Mouse (Mus musculus) B cell, adult 2 months (primary cell): ENCODE measurements around the gene Hnf1a.

Experiments used
- DNase-seq, 2 experiments: peaks; one replicate each; pipeline ENCODE4 v3.0.0; 2022

The Hnf1a gene

GRCm38 (mm10) chr5:114978888-114979249, 8.0 kb upstream of the Hnf1a start:
- DNase-seq, result peak in 1 of 2 experiments; percentile 46

- no peak for DNase-seq
These were observed 7.6 kb upstream of the Hnf1a start for GRCm38 (mm10) chr5:114978473-114978872.

GRCm38 (mm10) chr5:114976935-114977334, 6.0 kb upstream of the Hnf1a start:
- no peak for DNase-seq

- no peak for DNase-seq
These were observed 2.2 kb upstream of the Hnf1a start for GRCm38 (mm10) chr5:114973131-114973530.

- DNase-seq, result no peak
These were observed 1.3 kb upstream of the Hnf1a start for GRCm38 (mm10) chr5:114972201-114972600.

GRCm38 (mm10) chr5:114969609-114970215, 1.2 kb downstream of the Hnf1a start:
- DNase-seq, result no peak

GRCm38 (mm10) chr5:114969064-114969463, 1.8 kb downstream of the Hnf1a start:
- no peak for DNase-seq

- DNase-seq, result no peak
These were observed 2.2 kb downstream of the Hnf1a start for GRCm38 (mm10) chr5:114968651-114969050.

- peak; percentile 41 to 49 for DNase-seq
These were observed 3.2 kb downstream of the Hnf1a start for GRCm38 (mm10) chr5:114967523-114968268.

- no peak for DNase-seq
These were observed 5.7 kb downstream of the Hnf1a start for GRCm38 (mm10) chr5:114964967-114965898.

GRCm38 (mm10) chr5:114964315-114964966, 6.5 kb downstream of the Hnf1a start:
- DNase-seq, result no peak

- no peak for DNase-seq
These were observed 9.1 kb downstream of the Hnf1a start for GRCm38 (mm10) chr5:114961590-114962360.

GRCm38 (mm10) chr5:114958069-114958468, 12.8 kb downstream of the Hnf1a start:
- DNase-seq, result no peak

- DNase-seq, result no peak
These were observed 17.6 kb downstream of the Hnf1a start for GRCm38 (mm10) chr5:114953326-114953725.

- DNase-seq, result no peak
These were observed 19.5 kb downstream of the Hnf1a start for GRCm38 (mm10) chr5:114951279-114951880.

- no peak for DNase-seq
These were observed 20.2 kb downstream of the Hnf1a start for GRCm38 (mm10) chr5:114950669-114951068.

- no peak for DNase-seq
These were observed 21.1 kb downstream of the Hnf1a start for GRCm38 (mm10) chr5:114949812-114950211.

- DNase-seq, result no peak
These were observed 21.6 kb downstream of the Hnf1a start for GRCm38 (mm10) chr5:114949316-114949715.

GRCm38 (mm10) chr5:114948891-114949290, 22.0 kb downstream of the Hnf1a start:
- DNase-seq, result no peak

- no peak for DNase-seq
These were observed 25.8 kb downstream of the Hnf1a start for GRCm38 (mm10) chr5:114945072-114945471.

- no peak for DNase-seq
These were observed 28.1 kb downstream of the Hnf1a start for GRCm38 (mm10) chr5:114942766-114943130.
